Mouse (Mus musculus) heart, adult 10 weeks (tissue): ENCODE measurements around the gene Ramp2. TPM values are rescaled to one million over a fixed set of nuclear protein-coding genes. Genes with fewer than 3 reads are reported as not detected.

Experiments
- polyA plus RNA-seq: library from polyadenylated mRNA; stranded (reverse); fragments of 350-450 nt; fragmentation: Illumina TruSeq; extraction: RNeasy Lipid Tissue Mini Kit (QIAGEN cat#74804); gene quantifications from one replicate; pipeline ENCODE4 v1.2.3, GENCODE M21; 2014; ENCODE audit warnings: low read depth, low replicate concordance

Gene Ramp2
- polyA plus RNA-seq = 49.3 TPM

DNA sequence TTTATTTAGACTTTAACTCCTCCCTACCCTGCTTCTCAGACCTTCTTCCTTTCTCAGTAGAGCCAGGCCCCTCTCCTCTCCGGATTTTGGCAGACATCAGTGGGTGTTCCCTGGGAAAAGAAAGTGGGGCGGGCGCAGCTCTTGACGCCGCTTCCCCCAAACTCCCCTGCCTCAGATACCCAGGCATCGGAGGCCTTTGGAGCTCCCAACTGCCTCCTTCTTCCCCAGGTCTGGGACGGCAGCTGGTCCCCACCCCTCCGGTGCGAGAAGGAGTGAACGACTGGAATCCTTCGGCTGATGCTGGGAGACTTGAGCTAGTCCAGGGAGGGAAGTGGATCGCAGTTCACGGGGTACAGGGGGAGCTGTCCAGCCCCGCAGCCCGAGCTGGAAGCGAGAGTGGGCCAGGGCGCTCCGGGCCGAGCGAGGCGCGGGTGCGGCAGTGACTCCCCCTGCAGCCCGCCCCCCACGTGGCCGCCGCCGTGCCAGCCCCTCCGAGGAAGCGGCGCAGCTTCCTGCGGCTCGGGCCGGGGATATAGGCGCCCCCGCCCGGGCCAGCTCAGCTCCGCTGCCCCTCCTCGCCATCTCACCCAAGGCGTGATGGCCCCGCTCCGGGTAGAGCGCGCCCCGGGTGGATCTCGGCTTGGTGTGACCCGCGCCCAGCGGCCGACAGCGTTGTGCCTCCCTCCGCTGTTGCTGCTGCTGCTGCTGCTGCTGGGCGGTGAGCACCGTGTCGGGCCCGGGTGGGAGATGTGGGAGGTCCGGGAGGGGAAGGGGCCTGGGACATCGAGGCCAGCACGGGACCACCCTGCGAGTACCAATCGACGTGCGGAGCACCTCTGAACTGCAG lies at the start of gene Ramp2:
TSS of gene Ramp2 (plus strand) at position 174 of the 847 bp plus-strand sequence.

DNA sequence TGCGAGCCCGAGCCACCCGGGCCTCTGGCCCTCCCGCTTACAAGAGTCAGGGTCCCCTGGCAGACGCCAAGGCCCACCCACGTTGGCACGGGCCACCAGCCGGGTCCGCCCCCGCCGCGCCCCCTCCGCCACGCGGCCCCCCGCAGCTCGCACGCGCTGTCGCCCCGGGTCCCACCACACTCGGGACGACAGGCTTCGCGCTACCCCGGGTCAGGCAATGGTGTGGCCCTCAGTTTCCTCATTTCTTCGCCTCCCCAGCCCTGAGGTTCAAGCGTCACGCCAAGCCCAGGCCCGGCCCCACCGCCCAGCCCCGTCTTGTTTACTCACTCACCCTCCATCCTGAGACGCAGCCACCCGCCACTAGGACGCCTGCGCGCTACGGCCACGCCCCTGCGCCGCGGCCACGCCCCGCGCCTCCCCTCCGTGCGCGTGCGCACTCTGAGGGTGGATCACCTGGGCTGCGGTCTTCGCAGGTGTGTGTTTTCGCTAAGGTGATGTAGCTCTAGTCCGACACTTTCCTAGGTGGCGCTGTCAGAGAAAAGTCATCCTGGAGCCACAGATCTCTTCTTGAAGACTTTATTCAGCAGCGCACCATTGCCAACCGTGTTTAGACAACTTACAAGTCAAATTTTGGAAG lies 19.6 kb upstream of the Ramp2 start, which contains the start of gene Ezh1:
TSS of gene Ezh1 (minus strand) at position 399 of the 637 bp plus-strand sequence.

DNA sequence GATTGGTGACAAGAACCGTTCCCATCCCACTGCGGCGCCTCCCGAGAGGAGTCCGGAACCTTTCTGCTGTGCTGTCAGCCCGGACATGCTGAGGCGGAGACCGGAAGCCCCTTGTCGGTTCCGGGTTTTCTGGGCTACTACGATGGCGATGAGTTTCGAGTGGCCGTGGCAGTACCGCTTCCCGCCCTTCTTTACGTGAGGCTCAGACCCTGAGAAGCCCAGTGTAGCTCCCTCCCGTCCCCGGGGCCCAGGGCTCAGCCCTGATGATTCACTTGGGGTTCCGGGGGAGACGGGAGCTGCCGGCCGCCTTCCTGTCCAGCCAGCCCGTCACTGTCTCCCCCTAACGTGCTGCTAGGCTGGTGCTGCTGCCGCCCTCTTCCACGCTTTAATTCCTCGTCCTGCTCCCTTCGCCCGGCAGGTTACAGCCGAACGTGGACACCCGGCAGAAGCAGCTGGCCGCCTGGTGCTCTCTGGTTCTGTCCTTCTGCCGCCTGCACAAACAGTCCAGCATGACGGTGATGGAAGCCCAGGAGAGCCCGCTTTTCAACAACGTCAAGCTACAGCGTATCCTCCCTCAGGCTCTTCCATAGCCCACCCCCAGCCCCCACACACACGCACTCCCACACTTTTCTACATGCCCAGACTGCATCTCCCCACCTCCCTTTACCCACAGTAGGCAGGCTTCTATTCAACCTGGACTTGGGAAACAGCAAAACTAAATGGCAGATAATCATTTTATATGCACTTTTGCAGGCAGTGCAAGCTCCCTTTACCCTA lies 8.0 kb downstream of the Ramp2 start, which contains the start of gene Vps25:
TSS of gene Vps25 (plus strand) at position 95 of the 777 bp plus-strand sequence.

DNA sequence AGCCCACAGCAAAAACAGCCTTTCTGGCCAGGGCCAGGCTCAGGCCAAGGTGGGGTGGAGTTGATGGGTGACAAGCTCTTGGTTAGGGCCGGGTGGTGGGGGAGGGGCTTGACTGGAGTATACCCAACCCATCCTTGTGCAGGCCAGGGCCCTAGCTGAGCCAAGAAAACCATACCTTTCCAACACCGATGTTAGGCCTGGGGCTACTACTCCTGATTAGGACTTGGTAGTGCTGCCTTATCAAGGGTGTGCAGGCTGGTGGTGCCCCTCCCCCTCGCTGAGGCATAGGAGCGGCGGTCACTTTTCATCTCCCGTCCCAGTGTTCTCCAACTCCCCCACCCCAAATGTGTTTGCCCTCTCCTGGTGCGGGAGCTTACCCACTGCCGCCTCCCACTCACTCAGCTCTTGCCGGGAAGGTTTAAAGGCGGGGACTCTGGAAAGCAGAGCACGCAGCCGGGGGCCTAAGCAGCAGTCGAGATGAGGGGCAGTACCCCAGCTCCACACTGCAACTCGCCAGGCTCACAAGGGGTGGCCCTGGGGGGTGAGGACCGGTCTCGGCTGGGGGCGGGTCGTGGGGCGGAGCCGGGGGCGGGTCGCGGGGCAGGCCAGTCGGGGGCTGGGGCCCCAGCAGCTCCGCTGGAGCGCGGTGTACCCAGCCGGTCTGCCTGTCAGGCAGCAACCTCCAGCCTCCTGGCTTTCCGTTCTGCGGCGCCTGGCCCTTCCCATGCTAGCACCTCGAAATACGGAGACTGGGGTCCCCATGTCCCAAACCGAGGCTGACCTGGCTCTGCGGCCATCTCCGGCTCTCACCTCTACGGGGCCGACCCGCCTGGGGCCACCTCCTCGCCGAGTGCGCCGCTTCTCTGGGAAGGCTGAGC lies 14.4 kb downstream of the Ramp2 start, which contains the start of gene Wnk4:
TSS of gene Wnk4 (plus strand) at position 620 of the 878 bp plus-strand sequence.

DNA sequence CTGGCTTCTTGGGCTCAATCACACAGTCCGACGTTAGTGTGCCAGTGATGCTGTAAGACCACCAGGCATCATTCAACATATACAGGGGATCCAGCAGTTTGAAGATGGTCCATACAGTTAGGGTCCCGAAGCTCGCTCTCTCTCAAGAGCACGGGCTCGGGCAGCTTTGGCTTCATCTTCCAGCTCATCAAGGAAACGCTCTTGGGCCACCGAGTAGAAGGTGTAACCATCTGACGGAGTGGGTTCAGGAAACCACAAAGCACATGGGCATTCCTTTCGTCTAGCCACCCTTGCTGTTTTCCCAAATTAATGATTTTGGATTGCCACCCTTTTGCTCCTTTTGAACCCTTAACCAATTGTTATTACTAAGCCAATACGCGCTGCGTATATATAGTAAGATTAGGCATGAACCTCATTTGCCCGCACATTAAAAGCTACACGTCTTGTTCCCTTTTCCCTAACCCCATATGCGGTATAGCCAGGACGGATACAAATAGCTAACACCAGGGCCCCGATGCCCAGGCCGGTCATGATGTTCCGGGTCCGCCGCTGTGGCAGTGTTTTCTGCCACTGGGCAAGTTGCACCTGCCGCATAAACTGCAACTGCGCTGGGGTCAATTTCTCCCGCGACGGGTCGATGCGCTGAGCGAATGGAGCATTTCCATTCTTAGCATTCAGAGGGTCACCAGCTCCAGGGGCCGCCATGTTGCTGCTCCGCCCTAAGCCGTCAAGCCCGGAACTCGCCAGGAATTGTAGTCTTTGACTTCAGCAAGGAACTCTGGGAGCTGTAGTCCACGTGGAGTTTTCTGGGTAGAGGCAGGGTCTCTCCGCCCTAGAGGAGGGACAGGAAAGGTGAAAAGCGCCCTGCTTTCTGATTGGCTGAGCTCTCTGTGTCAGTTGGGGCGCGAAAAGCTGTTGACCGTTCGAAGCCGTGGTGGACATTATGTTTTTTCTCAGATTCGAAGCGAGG lies 32.7 kb downstream of the Ramp2 start, which contains the start of the genes Cntd1 and Coa3:
TSS of gene Cntd1 (plus strand) at position 790 of the 970 bp plus-strand sequence.
TSS of gene Coa3 (minus strand) at position 892 of the 970 bp plus-strand sequence.

DNA sequence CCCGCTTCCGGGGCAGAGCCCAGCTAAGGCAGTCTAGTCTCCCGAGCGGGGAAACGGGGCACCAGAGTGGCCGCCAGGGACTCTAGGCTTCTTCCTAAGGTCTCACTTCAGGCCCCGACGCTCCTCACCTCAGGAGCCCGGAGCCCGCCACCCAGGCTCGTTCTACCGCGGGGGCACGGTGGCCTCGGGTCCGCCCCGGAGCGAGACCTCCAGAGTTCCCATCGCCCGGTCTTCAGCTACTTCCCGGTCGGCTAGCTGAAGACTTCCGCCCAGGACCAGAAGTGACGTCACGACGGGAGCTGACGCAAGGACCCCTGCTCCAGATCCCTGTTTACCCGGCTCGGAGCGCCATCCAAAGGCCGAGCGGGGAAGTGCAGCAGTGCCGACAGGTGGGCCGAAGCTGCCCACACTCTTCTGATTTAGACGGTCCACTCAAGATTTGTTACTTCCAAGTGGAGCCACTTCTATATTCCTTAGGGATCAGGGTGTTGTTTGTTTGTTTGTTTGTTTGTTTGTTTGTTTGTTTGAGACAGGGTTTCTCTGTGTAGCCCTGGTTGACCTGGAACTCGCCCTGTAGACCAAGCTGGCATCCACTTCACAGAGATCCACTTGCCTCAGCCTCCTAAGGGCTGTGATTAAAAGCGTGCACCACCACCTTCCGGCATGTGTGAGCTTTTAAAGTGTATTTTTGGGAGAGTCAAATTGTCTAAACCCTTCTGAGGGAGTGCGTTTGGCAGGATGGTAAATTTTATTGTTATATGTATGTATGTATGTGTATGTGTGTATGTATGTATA lies 56.4 kb downstream of the Ramp2 start, which contains the start of gene Becn1:
TSS of gene Becn1 (minus strand) at position 283 of the 795 bp plus-strand sequence.

Other genes with a start within 250 kb of the Ramp2 start
- 72.1 TPM for gene Atp6v0a1, start 236.6 kb upstream of the Ramp2 start, polyA plus RNA-seq
- 10.5 TPM for gene Naglu, start 176.0 kb upstream of the Ramp2 start, polyA plus RNA-seq
- gene Hsd17b1, start 167.6 kb upstream of the Ramp2 start, polyA plus RNA-seq = 0.81 TPM
- gene Coasy, start 163.5 kb upstream of the Ramp2 start, polyA plus RNA-seq = 18.0 TPM
- gene Mlx, start 158.8 kb upstream of the Ramp2 start, polyA plus RNA-seq = 35.5 TPM
- 4.0 TPM for gene Psmc3ip, start 150.6 kb upstream of the Ramp2 start, polyA plus RNA-seq
- 35.9 TPM for gene Retreg3, start 126.1 kb upstream of the Ramp2 start, polyA plus RNA-seq
- 30.3 TPM for gene Tubg1, start 126.1 kb upstream of the Ramp2 start, polyA plus RNA-seq
- 2.6 TPM for gene Tubg2, start 90.1 kb upstream of the Ramp2 start, polyA plus RNA-seq
- 2.4 TPM for gene Cntnap1, start 75.5 kb upstream of the Ramp2 start, polyA plus RNA-seq
- gene Plekhh3, start 74.7 kb upstream of the Ramp2 start, polyA plus RNA-seq = 16.2 TPM
- not detected for gene Ccr10, start 70.6 kb upstream of the Ramp2 start, polyA plus RNA-seq
- 30.8 TPM for gene Ezh1, start 19.6 kb upstream of the Ramp2 start, polyA plus RNA-seq
- gene Vps25, start 7.7 kb downstream of the Ramp2 start, polyA plus RNA-seq = 142 TPM
- 13.8 TPM for gene Wnk4, start 14.5 kb downstream of the Ramp2 start, polyA plus RNA-seq
- 0.58 TPM for gene Cntd1, start 33.0 kb downstream of the Ramp2 start, polyA plus RNA-seq
- gene Coa3, start 33.1 kb downstream of the Ramp2 start, polyA plus RNA-seq = 111 TPM
- gene Becn1, start 56.3 kb downstream of the Ramp2 start, polyA plus RNA-seq = 86.4 TPM
- 58.9 TPM for gene Psme3, start 70.2 kb downstream of the Ramp2 start, polyA plus RNA-seq
- gene Aoc2, start 79.0 kb downstream of the Ramp2 start, polyA plus RNA-seq = 2.0 TPM
- 10.5 TPM for gene Aoc3, start 84.6 kb downstream of the Ramp2 start, polyA plus RNA-seq
- 0.24 TPM for gene G6pc, start 121.5 kb downstream of the Ramp2 start, polyA plus RNA-seq
- 46.6 TPM for gene Aarsd1, start 171.6 kb downstream of the Ramp2 start, polyA plus RNA-seq
- 2.9 TPM for gene Gm27029, start 178.8 kb downstream of the Ramp2 start, polyA plus RNA-seq
- 9.5 TPM for gene Rundc1, start 179.1 kb downstream of the Ramp2 start, polyA plus RNA-seq
- 71.9 TPM for gene Ptges3l, start 179.3 kb downstream of the Ramp2 start, polyA plus RNA-seq
- 319 TPM for gene Rpl27, start 196.3 kb downstream of the Ramp2 start, polyA plus RNA-seq
- gene Ifi35, start 202.4 kb downstream of the Ramp2 start, polyA plus RNA-seq = 28.4 TPM
- gene Rnd2, start 219.0 kb downstream of the Ramp2 start, polyA plus RNA-seq = 7.1 TPM
- 21.1 TPM for gene Vat1, start 220.2 kb downstream of the Ramp2 start, polyA plus RNA-seq